Mouse (Mus musculus) hindbrain, embryonic 12.5 days (tissue): ENCODE data around the gene Mon1a. TPM values are rescaled to one million over a fixed set of nuclear protein-coding genes. Genes with fewer than 3 reads are reported as not detected.
A peak's percentile ranks its signal among the peaks of the same experiment; 100 is the strongest.

Source experiments
- ATAC-seq: fragments of 200-750 bp; cut with Nextera tagmentation; 2 replicates; pipeline ENCODE4 v1.8.0; 2017; ENCODE audit warnings: moderate TSS enrichment; ENCODE audit not compliant: low FRiP score
- H3K27ac ChIP-seq: fragments of 300-500 bp; sonication (generic); 2 replicates; pipeline ENCODE4 v1.5.1; 2016; ENCODE audit warnings: mild to moderate bottlenecking
- H3K27me3 ChIP-seq: fragments of 300-500 bp; sonication (generic); 2 replicates; pipeline ENCODE4 v1.6.1; 2016; ENCODE audit warnings: mild to moderate bottlenecking
- H3K36me3 ChIP-seq: fragments of 300-500 bp; sonication (generic); 2 replicates; pipeline ENCODE4 v1.6.1; 2016; ENCODE audit warnings: mild to moderate bottlenecking
- H3K4me1 ChIP-seq: fragments of 300-500 bp; sonication (generic); 2 replicates; pipeline ENCODE4 v1.6.1; 2016
- H3K4me2 ChIP-seq: fragments of 300-500 bp; sonication (generic); replicated peaks from 2 replicates; pipeline ENCODE4 v1.6.1; 2016; ENCODE audit warnings: mild to moderate bottlenecking
- H3K4me3 ChIP-seq: fragments of 300-500 bp; sonication (generic); 2 replicates; pipeline ENCODE4 v1.5.1; 2016; ENCODE audit warnings: mild to moderate bottlenecking
- H3K9ac ChIP-seq: fragments of 300-500 bp; sonication (generic); 2 replicates; pipeline ENCODE4 v1.6.1; 2016; ENCODE audit warnings: mild to moderate bottlenecking, moderate library complexity
- H3K9me3 ChIP-seq: fragments of 300-500 bp; sonication (generic); replicated peaks from 2 replicates; pipeline ENCODE4 v1.6.1; 2016; ENCODE audit warnings: mild to moderate bottlenecking
- WGBS: fragments of 180-500 bp; shearing (Covaris S2); methylation state at CpG from one replicate; pipeline ENCODE4 v1.1.7; 2016; 5-methylcytosine and 5-hydroxymethylcytosine counted together
- polyA plus RNA-seq: library from polyadenylated mRNA; unstranded; fragments of >200 nt; fragmentation: Nextera tagmentation; extraction: Ambion mirVana; gene quantifications from 2 replicates; pipeline ENCODE4 v1.2.1, GENCODE M21; 2016

The Mon1a gene
- polyA plus RNA-seq, 1 experiment from 2014 or later, result 20.1 TPM

DNA sequence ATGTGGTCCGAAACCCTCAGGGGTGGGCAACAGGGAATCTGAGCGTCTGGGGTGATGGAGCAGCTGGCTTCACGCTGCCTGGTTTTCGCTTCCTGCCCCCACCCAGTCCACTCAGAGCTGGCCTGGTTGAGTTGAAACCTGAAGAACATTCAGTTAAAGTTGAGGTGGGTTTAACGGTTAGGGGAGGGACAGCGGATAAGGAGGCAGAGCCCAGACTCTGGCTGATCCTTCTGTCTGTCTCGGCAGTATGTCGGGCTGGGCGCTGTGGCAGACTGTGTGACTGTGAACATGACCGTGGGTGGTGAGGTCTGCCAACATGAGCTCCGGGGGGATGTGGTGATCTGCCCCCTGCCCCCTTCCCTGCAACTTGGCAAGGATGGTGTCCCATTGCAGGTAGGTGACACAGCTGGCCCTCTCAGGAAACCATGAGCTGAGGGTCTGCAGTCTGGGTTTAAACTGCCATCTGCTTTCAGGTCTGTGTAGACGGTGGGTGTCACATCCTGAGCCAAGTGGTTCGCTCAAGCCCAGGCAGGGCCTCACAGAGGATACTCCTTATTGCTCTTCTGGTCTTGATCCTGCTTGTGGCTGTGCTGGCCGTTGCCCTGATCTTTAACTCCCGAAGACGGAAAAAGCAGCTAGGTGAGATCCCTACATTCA lies 26.9 kb downstream of the Mon1a start:
- no peak overlapping the region for H3K4me2 ChIP-seq
- WGBS, result 80% methylated on average over 16 of the region's 16 CpGs
- H3K27me3 ChIP-seq, result no peaks in the 10 kb centered on the region
- H3K4me3 ChIP-seq, result no peak overlapping the region
- no peak overlapping the region for H3K27ac ChIP-seq
- no peaks in the 10 kb centered on the region for H3K36me3 ChIP-seq
- no peak for ATAC-seq
- no peak overlapping the region for H3K9ac ChIP-seq
- peaks cover 11% of the 10 kb centered on the region for H3K4me1 ChIP-seq
- H3K9me3 ChIP-seq, result no peaks in the 10 kb centered on the region

DNA sequence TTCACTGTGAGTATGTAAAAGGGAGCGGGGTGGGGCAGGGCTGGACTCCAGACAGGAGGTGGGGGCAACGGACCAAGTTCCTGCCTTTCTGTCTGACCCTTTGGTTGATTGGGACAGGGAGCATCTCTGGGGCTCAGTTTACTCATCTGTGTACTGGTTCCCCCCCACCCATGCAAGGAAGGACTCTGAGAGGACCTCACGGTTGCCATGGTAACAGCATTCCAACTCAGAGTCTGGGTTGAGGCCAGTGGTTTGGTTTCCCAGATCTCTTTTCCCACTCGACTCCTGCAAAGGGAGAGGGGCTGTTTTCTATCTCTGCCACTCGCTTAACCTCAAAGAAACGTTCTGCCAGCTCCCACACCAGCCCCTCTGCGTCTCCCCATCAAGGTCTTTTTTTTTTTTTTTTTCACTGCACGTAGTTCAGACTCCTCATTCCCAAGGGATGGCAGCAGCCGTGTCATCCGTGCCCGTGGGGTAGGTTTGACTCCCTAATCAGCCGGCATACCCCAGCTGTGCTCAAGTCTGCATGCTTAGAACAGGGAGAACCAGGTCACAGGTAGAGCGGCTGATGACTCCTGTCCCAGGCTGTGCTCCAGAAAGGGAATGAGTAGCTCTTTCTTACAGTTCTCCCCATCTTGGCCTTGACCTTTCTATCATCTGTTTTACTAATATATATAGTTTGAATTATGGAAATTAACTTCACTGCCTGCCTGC lies 30.1 kb downstream of the Mon1a start:
- WGBS, result 41% methylated on average over 13 of the region's 13 CpGs
- no peak overlapping the region for H3K9ac ChIP-seq

DNA sequence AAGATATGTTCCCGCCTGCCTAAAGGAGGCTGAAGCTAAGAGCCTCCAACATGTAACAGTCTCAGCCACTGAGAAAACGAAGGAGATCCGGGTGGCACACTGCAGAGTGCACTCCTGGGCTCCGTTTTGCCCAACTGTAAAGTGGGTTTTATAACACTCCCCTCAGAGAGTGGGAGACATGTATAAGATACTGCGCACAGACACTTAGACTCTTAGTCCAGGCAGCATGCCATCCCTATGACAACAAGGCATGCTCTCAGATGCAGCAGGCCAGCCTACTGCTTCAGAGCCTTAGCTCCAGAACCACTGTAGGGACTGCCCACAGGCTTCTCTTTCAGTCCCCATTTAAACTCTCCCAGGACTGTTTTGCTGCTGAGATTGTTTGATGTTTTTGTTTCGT lies 30.9 kb downstream of the Mon1a start:
- Histone ChIP-seq H3K27ac (no peak overlapping the region), H3K9ac (no peak overlapping the region), H3K36me3 (no peaks in the 10 kb centered on the region), H3K27me3 (no peaks in the 10 kb centered on the region), H3K9me3 (no peaks in the 10 kb centered on the region), H3K4me1 (peaks cover 11% of the 10 kb centered on the region), H3K4me2 (no peak overlapping the region), H3K4me3 (no peak overlapping the region)
- 85% methylated on average over 6 of the region's 6 CpGs for WGBS
- no peak for ATAC-seq

More for the DNA sequence above, 30.1 kb downstream of the Mon1a start:
- H3K27me3 ChIP-seq, result no peaks in the 10 kb centered on the region
- no peak for ATAC-seq
- no peak overlapping the region for H3K4me3 ChIP-seq
- no peaks in the 10 kb centered on the region for H3K36me3 ChIP-seq
- no peak overlapping the region for H3K27ac ChIP-seq
- H3K4me1 ChIP-seq, result peaks cover 11% of the 10 kb centered on the region
- H3K4me2 ChIP-seq, result no peak overlapping the region
- no peaks in the 10 kb centered on the region for H3K9me3 ChIP-seq

DNA sequence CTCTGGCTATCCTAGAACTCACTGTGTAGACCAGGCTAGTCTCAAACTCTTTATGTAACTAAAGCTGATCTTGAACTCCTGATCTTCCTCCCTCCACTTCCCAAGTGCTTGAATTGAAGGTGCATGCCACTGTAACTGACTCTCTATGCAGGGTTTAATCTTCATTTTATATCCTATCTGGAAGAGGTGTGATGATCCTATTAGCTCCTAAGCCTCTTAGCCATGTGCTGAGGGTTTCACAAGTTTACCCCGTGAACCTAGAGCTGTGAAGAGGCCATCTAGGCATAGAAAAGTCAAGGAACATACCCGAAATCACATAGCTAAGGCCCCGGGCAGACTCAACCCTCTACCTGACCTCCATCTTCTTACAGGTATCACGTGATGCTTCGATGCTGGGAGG lies 31.5 kb downstream of the Mon1a start:
- peaks cover 11% of the 10 kb centered on the region for H3K4me1 ChIP-seq
- ATAC-seq, result no peak
- H3K27ac ChIP-seq, result no peak overlapping the region
- H3K4me3 ChIP-seq, result no peak overlapping the region
- peak overlapping the region; percentile 27; the same call in 1 of the 2 replicates for H3K9ac ChIP-seq
- H3K4me2 ChIP-seq, result no peak overlapping the region
- no peaks in the 10 kb centered on the region for H3K36me3 ChIP-seq
- no peaks in the 10 kb centered on the region for H3K27me3 ChIP-seq
- WGBS, result 87% methylated on average over 5 of the region's 5 CpGs
- H3K9me3 ChIP-seq, result no peaks in the 10 kb centered on the region

DNA sequence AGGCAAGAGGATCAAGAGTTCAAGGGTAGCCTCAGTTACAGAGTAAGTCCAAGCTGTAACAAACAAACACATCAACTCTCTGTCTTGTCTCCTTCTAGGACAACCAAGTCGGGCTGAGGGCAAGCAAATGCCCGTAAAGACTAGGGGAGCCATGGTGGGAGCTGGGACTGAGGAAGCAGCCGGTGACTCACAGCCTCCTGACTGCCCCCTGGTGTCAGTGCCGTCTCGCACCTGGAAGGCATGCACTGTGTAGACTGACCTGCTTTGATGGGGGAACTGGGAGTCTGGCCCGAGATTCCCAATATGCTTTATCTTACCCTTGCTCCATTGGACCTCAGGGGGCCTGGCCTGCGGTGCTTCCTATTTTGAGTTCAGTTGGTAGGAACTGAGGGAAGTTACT lies 35.1 kb downstream of the Mon1a start:
- no peak for ATAC-seq
- Histone ChIP-seq H3K4me2 (no peak overlapping the region), H3K9ac (no peak overlapping the region), H3K36me3 (no peaks in the 10 kb centered on the region), H3K9me3 (no peaks in the 10 kb centered on the region), H3K4me1 (peaks cover 16% of the 10 kb centered on the region), H3K4me3 (no peak overlapping the region), H3K27ac (no peak overlapping the region), H3K27me3 (no peaks in the 10 kb centered on the region)
- 32% methylated on average over 7 of the region's 7 CpGs for whole genome bisulfite sequencing

DNA sequence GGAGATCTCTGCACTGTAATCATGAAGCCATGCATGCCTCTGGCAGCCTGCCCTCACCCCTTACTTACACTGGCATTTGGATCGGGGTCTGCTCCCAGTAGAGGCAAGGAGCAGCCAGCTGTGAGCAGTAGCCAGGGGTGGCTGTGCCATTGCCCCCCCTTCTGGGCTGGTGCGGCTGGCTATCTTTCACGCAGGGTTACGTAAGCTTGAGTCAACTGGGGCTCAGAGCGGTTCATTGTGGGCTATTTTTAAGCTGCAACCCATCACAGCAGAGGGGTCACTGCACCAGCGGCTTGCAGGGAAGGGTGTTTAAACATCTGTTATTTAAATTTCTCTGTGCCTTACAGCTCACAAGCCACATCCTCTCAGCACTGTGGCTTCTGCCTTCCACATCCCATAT lies 36.0 kb downstream of the Mon1a start:
- ATAC-seq, result no peak
- H3K4me3 ChIP-seq, result no peak overlapping the region
- no peaks in the 10 kb centered on the region for H3K36me3 ChIP-seq

DNA sequence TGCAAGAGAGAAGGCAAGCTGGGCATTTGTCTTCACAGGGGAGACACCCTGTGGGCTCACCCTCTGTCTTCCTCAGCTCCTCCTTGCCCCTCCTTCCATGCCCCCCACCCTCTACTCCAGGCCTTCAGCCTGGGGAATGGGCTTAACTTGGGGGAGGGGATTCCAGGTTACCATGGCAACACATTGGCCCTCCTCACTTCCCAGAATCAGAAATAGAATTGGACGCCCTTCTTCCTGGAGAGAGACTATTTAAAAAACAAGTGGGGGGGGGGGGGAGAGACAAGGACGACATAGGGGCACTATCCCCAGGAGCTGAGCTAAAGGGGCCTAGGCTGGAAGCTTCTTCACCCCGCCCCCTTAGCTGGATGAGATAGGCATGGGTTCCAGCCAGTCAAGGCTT lies 37.3 kb downstream of the Mon1a start:
- Histone ChIP-seq H3K36me3 (no peaks in the 10 kb centered on the region), H3K27ac (no peak overlapping the region), H3K9ac (no peak overlapping the region), H3K4me3 (no peak overlapping the region), H3K4me2 (no peak overlapping the region), H3K27me3 (no peaks in the 10 kb centered on the region), H3K4me1 (peaks cover 8% of the 10 kb centered on the region), H3K9me3 (no peaks in the 10 kb centered on the region)
- 0 out of 2 replicates have a peak, but pooled peaks have one; percentile 48 for ATAC-seq
- WGBS, result 19% methylated on average over 3 of the region's 3 CpGs

More for the DNA sequence above, 36.0 kb downstream of the Mon1a start:
- Histone ChIP-seq H3K4me2 (no peak overlapping the region), H3K4me1 (peaks cover 8% of the 10 kb centered on the region), H3K27me3 (no peaks in the 10 kb centered on the region), H3K9me3 (no peaks in the 10 kb centered on the region), H3K9ac (no peak overlapping the region), H3K27ac (no peak overlapping the region)
- 37% methylated on average over 6 of the region's 6 CpGs for WGBS

DNA sequence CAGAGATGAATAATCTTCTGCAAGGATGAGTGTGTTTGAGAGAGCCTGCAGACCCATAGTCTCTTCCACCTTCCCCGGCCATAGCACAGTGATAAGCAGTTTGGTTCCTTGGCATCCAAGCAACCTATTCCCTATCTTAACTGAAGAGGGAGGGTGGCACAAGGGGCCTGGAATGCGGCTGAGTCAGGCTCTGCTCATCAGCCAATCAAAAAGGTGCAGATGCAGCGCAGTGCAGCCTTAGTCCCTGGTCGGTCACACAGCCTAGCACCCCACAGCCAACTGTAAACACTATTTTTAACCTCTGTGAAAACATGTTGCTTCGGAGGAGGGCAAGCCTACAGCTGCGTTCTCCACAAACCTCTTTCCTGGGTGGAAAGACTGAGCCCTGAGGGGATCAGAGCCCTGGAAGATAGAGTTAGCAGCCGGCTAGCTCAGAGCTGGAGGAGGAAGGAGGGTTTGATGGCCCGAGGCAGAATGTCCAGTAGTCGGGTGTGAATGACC lies 39.0 kb downstream of the Mon1a start:
- Histone ChIP-seq H3K4me2 (no peak overlapping the region), H3K9ac (no peak overlapping the region), H3K4me3 (no peak overlapping the region), H3K9me3 (no peaks in the 10 kb centered on the region), H3K36me3 (no peaks in the 10 kb centered on the region), H3K4me1 (peaks cover 10% of the 10 kb centered on the region), H3K27me3 (no peaks in the 10 kb centered on the region), H3K27ac (no peak overlapping the region)
- 56% methylated on average over 9 of the region's 9 CpGs for WGBS
- no peak for ATAC-seq

DNA sequence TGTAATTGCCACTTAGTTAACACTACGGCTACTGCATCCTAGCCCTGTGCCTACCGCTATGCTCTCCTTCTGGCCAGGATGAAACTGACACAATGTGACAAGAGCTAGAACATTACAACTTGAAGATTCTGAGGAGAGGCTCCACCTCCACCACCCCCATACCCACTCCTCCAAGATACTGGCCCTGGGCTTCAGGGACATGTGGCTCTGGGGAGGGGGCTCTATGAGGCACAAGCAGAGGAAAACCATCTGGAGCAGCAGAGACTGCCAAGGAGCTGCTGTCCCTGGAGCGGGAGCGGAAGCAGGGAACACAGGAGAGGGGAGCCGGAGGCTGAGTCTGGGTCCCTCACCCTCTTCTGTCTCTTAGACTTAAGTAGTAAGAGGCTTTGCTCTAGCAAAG lies 39.8 kb downstream of the Mon1a start:
- no peak overlapping the region for H3K9ac ChIP-seq
- H3K36me3 ChIP-seq, result no peaks in the 10 kb centered on the region
- no peaks in the 10 kb centered on the region for H3K27me3 ChIP-seq
- no peak overlapping the region for H3K4me2 ChIP-seq
- no peak overlapping the region for H3K4me3 ChIP-seq
- WGBS, result 83% methylated on average over 5 of the region's 5 CpGs
- H3K27ac ChIP-seq, result no peak overlapping the region
- H3K4me1 ChIP-seq, result peaks cover 16% of the 10 kb centered on the region
- H3K9me3 ChIP-seq, result no peaks in the 10 kb centered on the region
- no peak for ATAC-seq

DNA sequence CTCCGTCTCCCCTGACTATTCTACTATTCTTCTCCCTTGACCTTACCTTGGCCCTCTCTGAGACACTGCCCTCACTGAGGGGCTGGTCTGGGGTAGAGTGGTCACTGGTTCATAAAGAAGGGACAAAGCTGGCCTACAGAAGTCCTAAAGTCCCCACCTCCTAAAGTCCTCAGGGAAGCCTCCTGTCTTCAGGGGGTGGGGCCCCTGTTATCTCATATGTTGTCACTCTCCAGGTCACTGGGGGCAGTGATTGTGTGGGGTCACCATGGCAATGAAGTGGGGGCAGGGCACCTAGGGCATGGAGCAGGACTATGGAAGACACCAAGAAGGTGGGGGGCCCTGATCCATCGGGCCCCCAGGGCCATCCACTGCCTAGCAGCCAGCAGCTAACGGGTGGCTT lies 40.2 kb downstream of the Mon1a start, which contains the start of gene Actl11:
Gene Actl11, plus strand, starts transcription at position 301 of the 400 bp plus-strand sequence.
- Histone ChIP-seq H3K9ac (no peak within 1 kb of the TSS), H3K4me3 (no peak within 1 kb of the TSS), H3K4me2 (no peak within 1 kb of the TSS), H3K4me1 (peaks cover 16% of the 10 kb centered on the region), H3K36me3 (no peaks in the 10 kb centered on the region), H3K27me3 (no peaks in the 10 kb centered on the region), H3K9me3 (no peaks in the 10 kb centered on the region), H3K27ac (no peak within 1 kb of the TSS)
- WGBS, result 71% methylated on average over 3 of the region's 3 CpGs
- no peak for ATAC-seq

DNA sequence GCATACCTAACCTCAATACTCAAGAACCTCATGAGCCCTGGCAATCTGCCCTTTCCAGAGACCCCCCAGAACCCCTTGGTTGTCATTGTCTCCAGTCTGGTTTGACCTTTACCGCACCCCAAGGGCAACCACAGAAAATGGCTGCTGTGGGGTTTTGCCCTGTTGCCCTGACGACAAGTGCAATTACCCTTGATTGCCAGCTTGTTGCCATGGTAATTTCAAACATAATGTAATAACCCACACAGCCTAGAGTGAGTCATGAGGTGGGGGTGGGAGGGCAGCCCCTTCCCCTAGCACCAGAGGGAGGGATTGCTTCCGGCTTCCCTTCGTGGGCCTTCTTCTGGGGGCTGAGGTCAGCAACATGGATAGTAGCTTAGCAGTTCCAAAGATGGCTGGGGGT lies 44.3 kb downstream of the Mon1a start:
- H3K9ac ChIP-seq, result no peak overlapping the region
- H3K9me3 ChIP-seq, result no peaks in the 10 kb centered on the region
- H3K4me3 ChIP-seq, result no peak overlapping the region
- H3K4me2 ChIP-seq, result no peak overlapping the region
- no peak overlapping the region for H3K27ac ChIP-seq
- 53% methylated on average over 4 of the region's 4 CpGs for WGBS
- no peak for ATAC-seq
- no peaks in the 10 kb centered on the region for H3K36me3 ChIP-seq
- H3K27me3 ChIP-seq, result peaks cover 24% of the 10 kb centered on the region
- peaks cover 27% of the 10 kb centered on the region for H3K4me1 ChIP-seq

DNA sequence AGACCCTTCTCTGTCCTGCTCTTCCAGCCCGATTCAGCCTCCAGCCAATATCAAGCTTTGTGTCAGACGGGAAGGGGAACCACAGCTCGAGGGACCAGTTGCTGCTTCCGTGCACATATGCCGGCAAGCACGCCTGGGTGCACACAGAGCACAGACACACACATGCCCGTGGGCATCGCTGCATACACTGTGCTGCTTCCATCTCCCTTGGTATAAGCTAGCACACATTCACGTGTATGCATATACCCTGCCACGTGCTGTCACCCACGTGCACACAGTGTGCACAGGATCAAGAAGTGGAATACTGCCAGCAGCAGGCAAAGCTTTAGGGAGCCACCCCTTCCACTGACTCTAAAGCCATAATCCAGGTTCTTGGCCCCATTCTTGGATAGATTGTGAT lies 46.2 kb downstream of the Mon1a start:
- no peak for ATAC-seq
- Histone ChIP-seq H3K27me3 (peaks cover 32% of the 10 kb centered on the region), H3K36me3 (no peaks in the 10 kb centered on the region), H3K9me3 (no peaks in the 10 kb centered on the region), H3K4me3 (no peak overlapping the region), H3K9ac (no peak overlapping the region), H3K27ac (no peak overlapping the region), H3K4me2 (no peak overlapping the region), H3K4me1 (peaks cover 27% of the 10 kb centered on the region)
- WGBS, result 88% methylated on average over 11 of the region's 11 CpGs
